Mouse (Mus musculus) midbrain, embryonic 12.5 days (tissue): Measurements from ENCODE around the gene Agpat4. TPM values are rescaled to one million over a fixed set of nuclear protein-coding genes. Genes with fewer than 3 reads are reported as not detected.

ENCODE experiments used
- ATAC-seq: fragments of 200-750 bp; cut with Nextera tagmentation; 2 replicates; pipeline ENCODE4 v1.8.0; 2017; ENCODE audit warnings: low read depth, moderate TSS enrichment, moderate library complexity; ENCODE audit not compliant: low FRiP score
- H3K27ac ChIP-seq: fragments of 300-500 bp; sonication (generic); replicated peaks from 2 replicates; pipeline ENCODE4 v1.5.1; 2016; ENCODE audit warnings: mild to moderate bottlenecking
- H3K27me3 ChIP-seq: fragments of 300-500 bp; sonication (generic); 2 replicates; pipeline ENCODE4 v1.6.1; 2016; ENCODE audit warnings: mild to moderate bottlenecking
- H3K36me3 ChIP-seq: fragments of 300-500 bp; sonication (generic); 2 replicates; pipeline ENCODE4 v1.6.1; 2016
- H3K4me1 ChIP-seq: fragments of 300-500 bp; sonication (generic); 2 replicates; pipeline ENCODE4 v1.6.1; 2016
- H3K4me2 ChIP-seq: fragments of 300-500 bp; sonication (generic); replicated peaks from 2 replicates; pipeline ENCODE4 v1.6.1; 2016; ENCODE audit warnings: mild to moderate bottlenecking, moderate library complexity
- H3K4me3 ChIP-seq: fragments of 300-500 bp; sonication (generic); 2 replicates; pipeline ENCODE4 v1.5.1; 2016; ENCODE audit warnings: mild to moderate bottlenecking
- H3K9ac ChIP-seq: fragments of 300-500 bp; sonication (generic); replicated peaks from 2 replicates; pipeline ENCODE4 v1.6.1; 2016; ENCODE audit warnings: mild to moderate bottlenecking, moderate library complexity
- H3K9me3 ChIP-seq: fragments of 300-500 bp; sonication (generic); 2 replicates; pipeline ENCODE4 v1.6.1; 2016; ENCODE audit warnings: mild to moderate bottlenecking
- WGBS: fragments of 180-500 bp; shearing (Covaris S2); methylation state at CpG from one replicate; pipeline ENCODE4 v1.1.7; 2016; 5-methylcytosine and 5-hydroxymethylcytosine counted together
- polyA plus RNA-seq: library from polyadenylated mRNA; unstranded; fragments of >200 nt; fragmentation: Nextera tagmentation; extraction: Ambion mirVana; gene quantifications from 2 replicates; pipeline ENCODE4 v1.2.1, GENCODE M21; 2016

The Agpat4 gene
- polyA plus RNA-seq, 1 experiment from 2014 or later, result 42.4 TPM

- no peak overlapping the region for H3K4me2 ChIP-seq
- 97% methylated on average over 19 of the region's 19 CpGs for WGBS
- peaks cover 4% of the 10 kb centered on the region; the same call in 1 of the 2 replicates for H3K9me3 ChIP-seq
- H3K9ac ChIP-seq, result no peak overlapping the region
- H3K27me3 ChIP-seq, result no peaks in the 10 kb centered on the region
- no peak overlapping the region for H3K27ac ChIP-seq
- H3K36me3 ChIP-seq, result peaks cover 76% of the 10 kb centered on the region
- no peak overlapping the region for H3K4me3 ChIP-seq
- H3K4me1 ChIP-seq, result no peaks in the 10 kb centered on the region
- ATAC-seq, result no peak
These were observed 131.4 kb downstream of the Agpat4 start for GRCm38 (mm10) chr17:12249783-12250504.

GRCm38 (mm10) chr17:12250581-12250980, 132.1 kb downstream of the Agpat4 start:
- H3K9ac ChIP-seq, result no peak overlapping the region
- H3K9me3 ChIP-seq, result peaks cover 4% of the 10 kb centered on the region; the same call in 1 of the 2 replicates
- H3K27me3 ChIP-seq, result no peaks in the 10 kb centered on the region
- H3K4me2 ChIP-seq, result no peak overlapping the region
- H3K4me1 ChIP-seq, result no peaks in the 10 kb centered on the region
- WGBS, result 97% methylated on average over 9 of the region's 9 CpGs
- no peak overlapping the region for H3K27ac ChIP-seq
- no peak for ATAC-seq
- no peak overlapping the region for H3K4me3 ChIP-seq
- H3K36me3 ChIP-seq, result peaks cover 82% of the 10 kb centered on the region

GRCm38 (mm10) chr17:12256142-12256541, 137.6 kb downstream of the Agpat4 start:
- Histone ChIP-seq H3K27me3 (no peaks in the 10 kb centered on the region), H3K27ac (no peak overlapping the region), H3K4me1 (no peaks in the 10 kb centered on the region), H3K4me3 (no peak overlapping the region), H3K36me3 (peaks cover 93% of the 10 kb centered on the region), H3K9ac (no peak overlapping the region), H3K4me2 (no peak overlapping the region), H3K9me3 (peaks cover 4% of the 10 kb centered on the region; the same call in 1 of the 2 replicates)
- 98% methylated on average over 11 of the region's 11 CpGs for WGBS
- no peak for ATAC-seq

GRCm38 (mm10) chr17:12258517-12258916, 140.0 kb downstream of the Agpat4 start:
- H3K4me1 ChIP-seq, result no peaks in the 10 kb centered on the region
- no peak overlapping the region for H3K27ac ChIP-seq
- WGBS, result 72% methylated on average over 6 of the region's 6 CpGs
- H3K27me3 ChIP-seq, result no peaks in the 10 kb centered on the region
- no peak overlapping the region for H3K9ac ChIP-seq
- no peak overlapping the region for H3K4me2 ChIP-seq
- H3K36me3 ChIP-seq, result peaks cover 80% of the 10 kb centered on the region
- no peak for ATAC-seq
- no peaks in the 10 kb centered on the region for H3K9me3 ChIP-seq
- no peak overlapping the region for H3K4me3 ChIP-seq

- Histone ChIP-seq H3K4me1 (no peaks in the 10 kb centered on the region), H3K27me3 (no peaks in the 10 kb centered on the region), H3K27ac (no peak overlapping the region), H3K9ac (no peak overlapping the region), H3K36me3 (peaks cover 71% of the 10 kb centered on the region), H3K4me2 (no peak overlapping the region), H3K9me3 (no peaks in the 10 kb centered on the region), H3K4me3 (no peak overlapping the region)
- no peak for ATAC-seq
- WGBS, result 91% methylated on average over 8 of the region's 8 CpGs
These were observed 141.5 kb downstream of the Agpat4 start for GRCm38 (mm10) chr17:12259957-12260356.

GRCm38 (mm10) chr17:12261376-12261775, 142.9 kb downstream of the Agpat4 start:
- Histone ChIP-seq H3K27ac (no peak overlapping the region), H3K27me3 (no peaks in the 10 kb centered on the region), H3K4me1 (no peaks in the 10 kb centered on the region), H3K9ac (no peak overlapping the region), H3K4me2 (no peak overlapping the region), H3K36me3 (peaks cover 57% of the 10 kb centered on the region), H3K4me3 (no peak overlapping the region), H3K9me3 (no peaks in the 10 kb centered on the region)
- 87% methylated on average over 7 of the region's 7 CpGs for WGBS
- no peak for ATAC-seq

DNA sequence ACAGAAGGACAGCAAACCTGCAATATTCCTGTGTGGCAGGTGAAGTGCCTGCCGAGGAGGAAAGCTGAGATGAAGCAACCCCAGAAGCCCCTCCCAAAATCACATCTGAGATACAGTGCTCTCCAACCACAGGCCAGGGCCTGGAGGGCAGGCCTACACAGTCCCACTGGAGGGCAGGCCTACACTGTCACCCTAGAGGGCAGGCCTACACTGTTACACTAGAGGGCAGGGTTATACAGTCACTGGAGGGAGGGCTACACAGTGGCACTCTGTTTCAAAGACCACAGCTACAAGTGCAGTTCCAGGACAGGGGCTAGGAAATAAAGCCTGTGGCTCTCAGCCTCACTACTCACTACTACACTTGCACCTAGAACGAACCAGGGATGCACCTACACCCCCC, 143.4 kb downstream of the Agpat4 start:
- no peaks in the 10 kb centered on the region for H3K27me3 ChIP-seq
- ATAC-seq, result no peak

DNA sequence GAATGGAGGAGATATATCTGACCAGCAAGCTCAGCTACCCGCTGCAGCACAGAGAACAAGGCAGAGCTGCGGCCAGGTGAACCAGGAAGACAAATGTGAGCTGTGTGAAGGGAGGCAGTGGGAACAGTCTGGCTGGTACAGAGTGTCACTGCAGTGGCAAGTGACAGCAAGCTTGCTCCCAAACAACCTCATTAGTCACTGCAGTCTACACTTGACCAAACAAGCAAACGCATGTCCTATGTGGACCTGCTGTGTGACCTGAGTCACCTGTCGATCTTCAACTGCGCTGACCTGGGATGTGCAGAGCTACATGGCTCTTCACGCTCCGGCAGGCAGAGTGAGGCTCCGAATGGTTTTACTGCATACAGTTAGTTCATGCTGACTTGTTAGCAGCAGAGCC, 144.3 kb downstream of the Agpat4 start:
- no peaks in the 10 kb centered on the region for H3K27me3 ChIP-seq

More for the DNA sequence above, 143.4 kb downstream of the Agpat4 start:
- Histone ChIP-seq H3K4me3 (no peak overlapping the region), H3K27ac (no peak overlapping the region), H3K4me1 (0 out of 2 replicates have a peak, but pooled peaks cover 1% of the 10 kb centered on the region), H3K9me3 (no peaks in the 10 kb centered on the region), H3K4me2 (no peak overlapping the region), H3K9ac (no peak overlapping the region), H3K36me3 (peaks cover 51% of the 10 kb centered on the region)
- 85% methylated on average over 2 of the region's 2 CpGs for WGBS

GRCm38 (mm10) chr17:12263787-12264186, 145.3 kb downstream of the Agpat4 start:
- Histone ChIP-seq H3K27me3 (no peaks in the 10 kb centered on the region), H3K4me2 (no peak overlapping the region), H3K4me3 (no peak overlapping the region), H3K36me3 (peaks cover 32% of the 10 kb centered on the region), H3K9me3 (no peaks in the 10 kb centered on the region), H3K9ac (no peak overlapping the region), H3K4me1 (0 out of 2 replicates have a peak, but pooled peaks cover 9% of the 10 kb centered on the region), H3K27ac (no peak overlapping the region)
- ATAC-seq, result no peak
- WGBS, result 89% methylated on average over 13 of the region's 13 CpGs

More for the DNA sequence above, 144.3 kb downstream of the Agpat4 start:
- no peak for ATAC-seq
- H3K9ac ChIP-seq, result no peak overlapping the region
- 0 out of 2 replicates have a peak, but pooled peaks cover 9% of the 10 kb centered on the region for H3K4me1 ChIP-seq
- WGBS, result 92% methylated on average over 8 of the region's 8 CpGs
- H3K4me3 ChIP-seq, result no peak overlapping the region
- H3K36me3 ChIP-seq, result peaks cover 42% of the 10 kb centered on the region
- H3K27ac ChIP-seq, result no peak overlapping the region
- no peak overlapping the region for H3K4me2 ChIP-seq
- H3K9me3 ChIP-seq, result no peaks in the 10 kb centered on the region

DNA sequence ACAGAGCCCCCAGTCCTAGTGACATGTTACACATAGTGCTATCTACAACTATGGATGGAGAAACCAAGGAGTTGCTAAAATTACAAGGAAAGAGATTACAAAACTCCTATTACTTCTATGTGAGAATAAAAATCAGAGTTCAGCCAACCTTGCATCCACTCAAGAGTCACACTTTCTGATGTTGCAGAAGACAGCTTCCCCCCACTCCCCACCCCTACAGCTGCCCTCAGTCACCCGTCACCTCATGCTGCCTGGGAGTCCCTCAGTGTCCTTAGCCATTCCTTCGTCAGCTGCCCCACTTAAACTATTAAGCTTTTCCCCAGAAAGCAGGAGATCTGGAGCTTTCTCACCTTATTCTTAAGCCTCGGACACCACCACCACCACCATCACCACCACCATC, 145.8 kb downstream of the Agpat4 start:
- no peaks in the 10 kb centered on the region for H3K27me3 ChIP-seq
- no peak overlapping the region for H3K27ac ChIP-seq
- no peak overlapping the region for H3K9ac ChIP-seq
- peaks cover 32% of the 10 kb centered on the region for H3K36me3 ChIP-seq
- no peak overlapping the region for H3K4me3 ChIP-seq
- ATAC-seq, result no peak
- no peaks in the 10 kb centered on the region for H3K9me3 ChIP-seq
- 94% methylated on average over 3 of the region's 3 CpGs for WGBS
- no peak overlapping the region for H3K4me2 ChIP-seq
- H3K4me1 ChIP-seq, result 0 out of 2 replicates have a peak, but pooled peaks cover 9% of the 10 kb centered on the region

DNA sequence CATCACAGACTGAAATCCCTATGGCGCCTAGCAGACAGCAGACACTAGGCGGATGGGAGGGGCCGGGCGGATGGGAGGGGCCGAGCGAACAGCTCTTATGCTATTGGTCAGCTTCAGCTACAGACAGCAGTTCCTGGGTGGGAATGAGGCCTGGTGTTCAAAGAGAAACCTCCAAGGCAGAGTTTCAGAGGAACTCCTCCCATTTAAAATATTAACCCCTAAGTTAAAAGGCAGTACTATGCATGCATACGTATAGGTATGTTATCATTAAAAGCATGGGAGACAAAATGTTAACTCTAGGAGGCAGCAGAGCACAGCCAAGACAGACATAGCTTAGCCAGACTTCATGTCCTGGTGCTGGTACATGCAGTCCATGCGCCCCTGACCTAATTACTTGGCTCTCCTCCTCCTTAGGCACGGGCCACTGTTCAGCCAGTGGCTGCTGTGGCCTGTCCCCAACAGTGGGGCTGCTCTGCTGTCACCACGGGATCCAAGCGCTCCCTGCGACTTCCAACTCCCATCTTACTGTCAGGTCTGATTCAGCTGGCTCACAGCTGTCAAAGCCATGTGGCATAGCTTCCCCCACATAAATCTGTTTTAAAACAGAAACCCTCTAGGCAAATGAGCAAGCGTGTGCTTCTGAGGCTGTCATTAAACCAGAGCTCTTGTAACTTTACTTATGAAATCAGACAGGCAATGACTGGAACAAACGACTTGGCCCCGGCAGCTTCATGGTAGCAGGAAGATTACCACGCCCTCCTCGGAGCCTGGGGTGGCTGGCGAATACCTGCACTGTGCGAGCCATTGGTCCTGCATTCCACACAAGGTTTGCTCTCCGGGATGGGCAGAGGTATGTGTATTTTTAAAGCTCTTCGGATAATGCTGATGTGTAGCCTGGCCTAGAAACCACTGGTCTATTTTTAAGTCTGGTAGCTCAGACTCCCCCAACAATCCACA, 147.7 kb downstream of the Agpat4 start:
- Histone ChIP-seq H3K4me2 (no peak overlapping the region), H3K9me3 (no peaks in the 10 kb centered on the region), H3K27me3 (no peaks in the 10 kb centered on the region), H3K4me1 (0 out of 2 replicates have a peak, but pooled peaks cover 9% of the 10 kb centered on the region), H3K9ac (no peak overlapping the region), H3K4me3 (no peak overlapping the region), H3K36me3 (peaks cover 34% of the 10 kb centered on the region), H3K27ac (0 out of 2 replicates have a peak overlapping the region, but pooled peaks have one; percentile 30)
- WGBS, result 72% methylated on average over 21 of the region's 21 CpGs
- ATAC-seq, result peak; percentile 76

- H3K4me2 ChIP-seq, result no peak overlapping the region
- peaks cover 35% of the 10 kb centered on the region for H3K36me3 ChIP-seq
- ATAC-seq, result no peak
- 0 out of 2 replicates have a peak, but pooled peaks cover 9% of the 10 kb centered on the region for H3K4me1 ChIP-seq
- H3K9ac ChIP-seq, result no peak overlapping the region
- H3K4me3 ChIP-seq, result no peak overlapping the region
- no peaks in the 10 kb centered on the region for H3K9me3 ChIP-seq
- H3K27ac ChIP-seq, result no peak overlapping the region
- no peaks in the 10 kb centered on the region for H3K27me3 ChIP-seq
- WGBS, result 85% methylated on average over 4 of the region's 4 CpGs
These were observed 149.6 kb downstream of the Agpat4 start for GRCm38 (mm10) chr17:12268091-12268490.
